Mouse (Mus musculus) ES-E14 (cell line): ENCODE measurements around the gene Shld2.

Experiments
- CHD2 ChIP-seq: IDR thresholded peaks from 2 replicates; pipeline ENCODE4 v1.6.1; 2014; ENCODE audit warnings: mild to moderate bottlenecking, low read depth, low read length, inconsistent platforms
- HCFC1 ChIP-seq: IDR thresholded peaks from 2 replicates; pipeline ENCODE4 v1.6.1; 2012; ENCODE audit warnings: low read length, inconsistent platforms, borderline replicate concordance; ENCODE audit not compliant: insufficient read depth
- MAFK ChIP-seq: IDR thresholded peaks from 2 replicates; pipeline ENCODE4 v1.6.1; 2014; ENCODE audit warnings: mild to moderate bottlenecking, low read depth, low read length, inconsistent platforms; ENCODE audit not compliant: insufficient read depth
- ZC3H11A ChIP-seq: IDR thresholded peaks from 2 replicates; pipeline ENCODE4 v1.6.1; 2012; ENCODE audit warnings: low read depth, mild to moderate bottlenecking, inconsistent platforms, low read length, borderline replicate concordance
- ZNF384 ChIP-seq: IDR thresholded peaks from 2 replicates; pipeline ENCODE4 v1.6.1; 2012; ENCODE audit warnings: low read depth, low read length, inconsistent platforms

GRCm38 (mm10) chr14:34240263-34240662 lies 70.0 kb downstream of the Shld2 start:
- TF ChIP-seq ZNF384 (no peak), MAFK (no peak), HCFC1 (no peak), ZC3H11A (no peak), CHD2 (no peak)
